Mouse (Mus musculus): Measurements from ENCODE around the gene Prkg1. TPM values are rescaled to one million over a fixed set of nuclear protein-coding genes. Genes with fewer than 3 reads are reported as not detected.

Prkg1 gene
- polyA plus RNA-seq, 1 experiment, result 5.9 TPM

- H3K4me3 ChIP-seq (ENCODE audit: insufficient read depth, low read length), result no peak overlapping the region
- no peak overlapping the region for H3K27ac ChIP-seq (ENCODE audit: insufficient read depth, low read length)
- peaks cover 9% of the 10 kb centered on the region for H3K4me1 ChIP-seq (ENCODE audit: control insufficient read depth, insufficient read depth, low read length)
- TF ChIP-seq POLR2A (IDR thresholded peaks at IDR 0.05; ENCODE audit: extremely low read depth, insufficient read depth, low read length) (no peak), CTCF (IDR thresholded peaks at IDR 0.05; ENCODE audit: extremely low read depth, insufficient read depth, low read length) (no peak)
Measured at GRCm38 (mm10) chr19:31654022-31654421, 110.8 kb downstream of the Prkg1 start.

- TF ChIP-seq POLR2A (IDR thresholded peaks at IDR 0.05; ENCODE audit: extremely low read depth, insufficient read depth, low read length), result no peak
- no peak for TF ChIP-seq CTCF (IDR thresholded peaks at IDR 0.05; ENCODE audit: extremely low read depth, insufficient read depth, low read length)
- Histone ChIP-seq H3K4me3 (ENCODE audit: insufficient read depth, low read length) (no peak overlapping the region), H3K27ac (ENCODE audit: insufficient read depth, low read length) (no peak overlapping the region), H3K4me1 (ENCODE audit: control insufficient read depth, insufficient read depth, low read length) (peaks cover 2% of the 10 kb centered on the region; the same call in 1 of the 2 replicates)
Measured at GRCm38 (mm10) chr19:31650452-31650851, 114.4 kb downstream of the Prkg1 start.

GRCm38 (mm10) chr19:31647492-31647891 is 117.3 kb downstream of the Prkg1 start:
- Histone ChIP-seq H3K4me1 (ENCODE audit: control insufficient read depth, insufficient read depth, low read length) (no peaks in the 10 kb centered on the region), H3K4me3 (ENCODE audit: insufficient read depth, low read length) (no peak overlapping the region), H3K27ac (ENCODE audit: insufficient read depth, low read length) (no peak overlapping the region)
- TF ChIP-seq POLR2A (IDR thresholded peaks at IDR 0.05; ENCODE audit: extremely low read depth, insufficient read depth, low read length) (no peak), CTCF (IDR thresholded peaks at IDR 0.05; ENCODE audit: extremely low read depth, insufficient read depth, low read length) (no peak)

- TF ChIP-seq POLR2A (IDR thresholded peaks at IDR 0.05; ENCODE audit: extremely low read depth, insufficient read depth, low read length) (no peak), CTCF (IDR thresholded peaks at IDR 0.05; ENCODE audit: extremely low read depth, insufficient read depth, low read length) (no peak)
- Histone ChIP-seq H3K4me3 (ENCODE audit: insufficient read depth, low read length) (no peak overlapping the region), H3K27ac (ENCODE audit: insufficient read depth, low read length) (no peak overlapping the region), H3K4me1 (ENCODE audit: control insufficient read depth, insufficient read depth, low read length) (peaks cover 1% of the 10 kb centered on the region; the same call in 1 of the 2 replicates)
Measured at GRCm38 (mm10) chr19:31630899-31631869, 133.6 kb downstream of the Prkg1 start.

GRCm38 (mm10) chr19:31621716-31622115 is 143.1 kb downstream of the Prkg1 start:
- Histone ChIP-seq H3K4me3 (ENCODE audit: insufficient read depth, low read length) (no peak overlapping the region), H3K27ac (ENCODE audit: insufficient read depth, low read length) (no peak overlapping the region), H3K4me1 (ENCODE audit: control insufficient read depth, insufficient read depth, low read length) (peaks cover 1% of the 10 kb centered on the region; the same call in 1 of the 2 replicates)
- TF ChIP-seq POLR2A (IDR thresholded peaks at IDR 0.05; ENCODE audit: extremely low read depth, insufficient read depth, low read length) (no peak), CTCF (IDR thresholded peaks at IDR 0.05; ENCODE audit: extremely low read depth, insufficient read depth, low read length) (no peak)

GRCm38 (mm10) chr19:31616830-31617229 is 148.0 kb downstream of the Prkg1 start:
- Histone ChIP-seq H3K4me3 (ENCODE audit: insufficient read depth, low read length) (no peak overlapping the region), H3K27ac (ENCODE audit: insufficient read depth, low read length) (no peak overlapping the region), H3K4me1 (ENCODE audit: control insufficient read depth, insufficient read depth, low read length) (no peaks in the 10 kb centered on the region)
- TF ChIP-seq POLR2A (IDR thresholded peaks at IDR 0.05; ENCODE audit: extremely low read depth, insufficient read depth, low read length) (no peak), CTCF (IDR thresholded peaks at IDR 0.05; ENCODE audit: extremely low read depth, insufficient read depth, low read length) (no peak)

GRCm38 (mm10) chr19:31616159-31616558 is 148.7 kb downstream of the Prkg1 start:
- no peak overlapping the region for H3K4me3 ChIP-seq (ENCODE audit: insufficient read depth, low read length)
- no peaks in the 10 kb centered on the region for H3K4me1 ChIP-seq (ENCODE audit: control insufficient read depth, insufficient read depth, low read length)
- TF ChIP-seq CTCF (IDR thresholded peaks at IDR 0.05; ENCODE audit: extremely low read depth, insufficient read depth, low read length), result no peak
- no peak for TF ChIP-seq POLR2A (IDR thresholded peaks at IDR 0.05; ENCODE audit: extremely low read depth, insufficient read depth, low read length)
- no peak overlapping the region for H3K27ac ChIP-seq (ENCODE audit: insufficient read depth, low read length)

- TF ChIP-seq CTCF (IDR thresholded peaks at IDR 0.05; ENCODE audit: extremely low read depth, insufficient read depth, low read length), result no peak
- Histone ChIP-seq H3K27ac (ENCODE audit: insufficient read depth, low read length) (no peak overlapping the region), H3K4me3 (ENCODE audit: insufficient read depth, low read length) (no peak overlapping the region), H3K4me1 (ENCODE audit: control insufficient read depth, insufficient read depth, low read length) (no peaks in the 10 kb centered on the region)
Measured at GRCm38 (mm10) chr19:31613146-31613545, 151.7 kb downstream of the Prkg1 start.

GRCm38 (mm10) chr19:31602578-31602977 is 162.3 kb downstream of the Prkg1 start:
- Histone ChIP-seq H3K27ac (ENCODE audit: insufficient read depth, low read length) (no peak overlapping the region), H3K4me1 (ENCODE audit: control insufficient read depth, insufficient read depth, low read length) (no peaks in the 10 kb centered on the region), H3K4me3 (ENCODE audit: insufficient read depth, low read length) (no peak overlapping the region)
- TF ChIP-seq POLR2A (IDR thresholded peaks at IDR 0.05; ENCODE audit: extremely low read depth, insufficient read depth, low read length) (no peak), CTCF (IDR thresholded peaks at IDR 0.05; ENCODE audit: extremely low read depth, insufficient read depth, low read length) (no peak)

GRCm38 (mm10) chr19:31594011-31594410 is 170.8 kb downstream of the Prkg1 start:
- Histone ChIP-seq H3K4me3 (ENCODE audit: insufficient read depth, low read length) (no peak overlapping the region), H3K27ac (ENCODE audit: insufficient read depth, low read length) (no peak overlapping the region), H3K4me1 (ENCODE audit: control insufficient read depth, insufficient read depth, low read length) (no peaks in the 10 kb centered on the region)
- TF ChIP-seq POLR2A (IDR thresholded peaks at IDR 0.05; ENCODE audit: extremely low read depth, insufficient read depth, low read length) (no peak), CTCF (IDR thresholded peaks at IDR 0.05; ENCODE audit: extremely low read depth, insufficient read depth, low read length) (no peak)
